Mouse (Mus musculus): ENCODE data around the gene Cask. TPM values are rescaled to one million over a fixed set of nuclear protein-coding genes. Genes with fewer than 3 reads are reported as not detected.

Cask gene
- polyA plus RNA-seq, 1 experiment = 0.98 TPM

- WGBS = 37% methylated on average over 3 of the region's 3 CpGs
- DNase-seq (ENCODE audit: low read depth in 1 of 2, low spot score in 2 of 2) = no peak
- Histone ChIP-seq H3K27me3 (ENCODE audit: control insufficient read depth, insufficient read depth, low read length) (no peaks in the 10 kb centered on the region), H3K27ac (ENCODE audit: insufficient read depth, low read length) (no peak overlapping the region), H3K4me3 (ENCODE audit: extremely low read depth, insufficient read depth, insufficient read length) (no peak overlapping the region), H3K36me3 (ENCODE audit: control insufficient read depth, insufficient read depth, low read length) (no peaks in the 10 kb centered on the region), H3K4me1 (ENCODE audit: control insufficient read depth, insufficient read depth, insufficient read length) (no peaks in the 10 kb centered on the region)
- TF ChIP-seq CTCF (IDR thresholded peaks at IDR 0.05; ENCODE audit: extremely low read depth, insufficient read depth, insufficient read length, insufficient replicate concordance) = no peak
- TF ChIP-seq POLR2A (IDR thresholded peaks at IDR 0.05; ENCODE audit: low read depth, low read length) = no peak
Measured at GRCm38 (mm10) chrX:13606741-13607140, 244.4 kb downstream of the Cask start.

GRCm38 (mm10) chrX:13599966-13600365 is 251.2 kb downstream of the Cask start:
- WGBS = 24% methylated on average over 1 of the region's 1 CpGs

GRCm38 (mm10) chrX:13599373-13599772 is 251.8 kb downstream of the Cask start:
- Histone ChIP-seq H3K27me3 (ENCODE audit: control insufficient read depth, insufficient read depth, low read length) (no peaks in the 10 kb centered on the region), H3K27ac (ENCODE audit: insufficient read depth, low read length) (peak overlapping the region; percentile 12; the same call in 1 of the 2 replicates), H3K4me1 (ENCODE audit: control insufficient read depth, insufficient read depth, insufficient read length) (no peaks in the 10 kb centered on the region; the same call in none of the 2 replicates), H3K4me3 (ENCODE audit: extremely low read depth, insufficient read depth, insufficient read length) (no peak overlapping the region), H3K36me3 (ENCODE audit: control insufficient read depth, insufficient read depth, low read length) (no peaks in the 10 kb centered on the region)
- WGBS = 35% methylated on average over 2 of the region's 2 CpGs
- TF ChIP-seq CTCF (IDR thresholded peaks at IDR 0.05; ENCODE audit: extremely low read depth, insufficient read depth, insufficient read length, insufficient replicate concordance) (no peak), POLR2A (IDR thresholded peaks at IDR 0.05; ENCODE audit: low read depth, low read length) (no peak)
- DNase-seq (ENCODE audit: low read depth in 1 of 2, low spot score in 2 of 2) = peak in 1 of 2 experiments; percentile 42

More at GRCm38 (mm10) chrX:13599966-13600365, 251.2 kb downstream of the Cask start:
- H3K4me1 ChIP-seq (ENCODE audit: control insufficient read depth, insufficient read depth, insufficient read length) = no peaks in the 10 kb centered on the region; the same call in none of the 2 replicates
- H3K27me3 ChIP-seq (ENCODE audit: control insufficient read depth, insufficient read depth, low read length) = no peaks in the 10 kb centered on the region
- H3K27ac ChIP-seq (ENCODE audit: insufficient read depth, low read length) = peak overlapping the region; percentile 65
- H3K36me3 ChIP-seq (ENCODE audit: control insufficient read depth, insufficient read depth, low read length) = no peaks in the 10 kb centered on the region
- H3K4me3 ChIP-seq (ENCODE audit: extremely low read depth, insufficient read depth, insufficient read length) = no peak overlapping the region
- no peak for DNase-seq (ENCODE audit: low read depth in 1 of 2, low spot score in 2 of 2)
- no peak for TF ChIP-seq CTCF (IDR thresholded peaks at IDR 0.05; ENCODE audit: extremely low read depth, insufficient read depth, insufficient read length, insufficient replicate concordance)
- no peak for TF ChIP-seq POLR2A (IDR thresholded peaks at IDR 0.05; ENCODE audit: low read depth, low read length)

DNA sequence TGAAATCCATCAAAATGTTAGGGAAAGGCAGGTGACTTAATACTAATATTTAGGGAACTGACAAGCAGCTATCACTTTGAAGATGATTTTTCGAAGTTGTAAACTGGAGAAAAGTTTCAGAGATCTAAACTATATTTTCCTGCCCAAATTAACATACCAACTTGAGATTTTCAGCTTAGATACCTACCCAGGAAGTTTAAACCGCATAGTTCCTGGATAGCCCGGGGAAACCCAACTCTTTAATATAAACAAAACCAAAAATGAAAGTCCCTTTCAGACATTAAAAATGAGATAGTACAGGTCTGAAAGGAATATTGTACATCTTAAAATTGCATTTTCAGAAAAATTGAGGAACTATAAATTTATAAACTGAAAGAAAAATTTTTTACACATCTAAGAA is 273.5 kb downstream of the Cask start:
- H3K27ac ChIP-seq (ENCODE audit: insufficient read depth, low read length) = peak overlapping the region; percentile 62; the same call in 1 of the 2 replicates
- no peak overlapping the region for H3K4me3 ChIP-seq (ENCODE audit: extremely low read depth, insufficient read depth, insufficient read length)
- TF ChIP-seq POLR2A (IDR thresholded peaks at IDR 0.05; ENCODE audit: low read depth, low read length) = no peak
- no peak for TF ChIP-seq CTCF (IDR thresholded peaks at IDR 0.05; ENCODE audit: extremely low read depth, insufficient read depth, insufficient read length, insufficient replicate concordance)
- no peaks in the 10 kb centered on the region for H3K27me3 ChIP-seq (ENCODE audit: control insufficient read depth, insufficient read depth, low read length)
- H3K4me1 ChIP-seq (ENCODE audit: control insufficient read depth, insufficient read depth, insufficient read length) = peaks cover 11% of the 10 kb centered on the region
- WGBS = 25% methylated on average over 3 of the region's 3 CpGs
- peak in 1 of 2 experiments; percentile 5 for DNase-seq (ENCODE audit: low read depth in 1 of 2, low spot score in 2 of 2)
- H3K36me3 ChIP-seq (ENCODE audit: control insufficient read depth, insufficient read depth, low read length) = no peaks in the 10 kb centered on the region

DNA sequence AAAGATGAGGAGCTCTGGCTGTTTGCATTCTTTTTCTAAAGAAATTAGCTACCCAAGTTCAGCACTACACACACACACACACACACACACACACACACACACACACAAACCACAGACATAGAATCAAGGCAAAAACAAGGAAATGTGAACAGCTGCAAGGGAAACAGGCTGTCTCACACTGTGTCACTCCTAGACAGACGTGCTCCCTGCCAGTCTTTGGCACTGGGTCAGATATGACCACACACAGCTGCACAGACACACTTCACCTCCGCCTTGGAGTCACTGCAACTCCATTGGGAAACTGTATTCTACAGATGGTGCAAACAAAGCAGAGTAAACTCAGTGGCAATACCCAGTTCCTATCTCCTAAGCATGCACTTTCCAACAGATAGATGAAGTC is 274.6 kb downstream of the Cask start:
- H3K27ac ChIP-seq (ENCODE audit: insufficient read depth, low read length) = peak overlapping the region; percentile 33; the same call in 1 of the 2 replicates
- H3K4me1 ChIP-seq (ENCODE audit: control insufficient read depth, insufficient read depth, insufficient read length) = peaks cover 11% of the 10 kb centered on the region
- TF ChIP-seq CTCF (IDR thresholded peaks at IDR 0.05; ENCODE audit: extremely low read depth, insufficient read depth, insufficient read length, insufficient replicate concordance) (no peak), POLR2A (IDR thresholded peaks at IDR 0.05; ENCODE audit: low read depth, low read length) (no peak)
- no peaks in the 10 kb centered on the region for H3K36me3 ChIP-seq (ENCODE audit: control insufficient read depth, insufficient read depth, low read length)
- H3K27me3 ChIP-seq (ENCODE audit: control insufficient read depth, insufficient read depth, low read length) = no peaks in the 10 kb centered on the region
- H3K4me3 ChIP-seq (ENCODE audit: extremely low read depth, insufficient read depth, insufficient read length) = no peak overlapping the region
- WGBS = 14% methylated on average over 2 of the region's 2 CpGs
- DNase-seq (ENCODE audit: low read depth in 1 of 2, low spot score in 2 of 2) = peak in 1 of 2 experiments; percentile 12

GRCm38 (mm10) chrX:13574872-13575271 is 276.3 kb downstream of the Cask start:
- no peaks in the 10 kb centered on the region for H3K27me3 ChIP-seq (ENCODE audit: control insufficient read depth, insufficient read depth, low read length)
- no peak overlapping the region for H3K4me3 ChIP-seq (ENCODE audit: extremely low read depth, insufficient read depth, insufficient read length)
- DNase-seq (ENCODE audit: low read depth in 1 of 2, low spot score in 2 of 2) = no peak
- peaks cover 11% of the 10 kb centered on the region for H3K4me1 ChIP-seq (ENCODE audit: control insufficient read depth, insufficient read depth, insufficient read length)
- TF ChIP-seq POLR2A (IDR thresholded peaks at IDR 0.05; ENCODE audit: low read depth, low read length) = no peak
- TF ChIP-seq CTCF (IDR thresholded peaks at IDR 0.05; ENCODE audit: extremely low read depth, insufficient read depth, insufficient read length, insufficient replicate concordance) = no peak
- no peak overlapping the region for H3K27ac ChIP-seq (ENCODE audit: insufficient read depth, low read length)
- 64% methylated on average over 3 of the region's 3 CpGs for WGBS
- H3K36me3 ChIP-seq (ENCODE audit: control insufficient read depth, insufficient read depth, low read length) = no peaks in the 10 kb centered on the region

- H3K27me3 ChIP-seq (ENCODE audit: control insufficient read depth, insufficient read depth, low read length) = no peaks in the 10 kb centered on the region
- no peak overlapping the region for H3K4me3 ChIP-seq (ENCODE audit: extremely low read depth, insufficient read depth, insufficient read length)
- H3K27ac ChIP-seq (ENCODE audit: insufficient read depth, low read length) = no peak overlapping the region
- no peaks in the 10 kb centered on the region for H3K36me3 ChIP-seq (ENCODE audit: control insufficient read depth, insufficient read depth, low read length)
- peaks cover 11% of the 10 kb centered on the region for H3K4me1 ChIP-seq (ENCODE audit: control insufficient read depth, insufficient read depth, insufficient read length)
- 25% methylated on average over 2 of the region's 2 CpGs for WGBS
- no peak for DNase-seq (ENCODE audit: low read depth in 1 of 2, low spot score in 2 of 2)
- TF ChIP-seq CTCF (IDR thresholded peaks at IDR 0.05; ENCODE audit: extremely low read depth, insufficient read depth, insufficient read length, insufficient replicate concordance) (no peak), POLR2A (IDR thresholded peaks at IDR 0.05; ENCODE audit: low read depth, low read length) (no peak)
Measured at GRCm38 (mm10) chrX:13574298-13574697, 276.9 kb downstream of the Cask start.

Data from spleen, adult 2 months (tissue).